Mouse (Mus musculus): Measurements from ENCODE around the gene Ikbke. TPM values are rescaled to one million over a fixed set of nuclear protein-coding genes. Genes with fewer than 3 reads are reported as not detected.

Ikbke gene
- polyA plus RNA-seq, 1 experiment, result 1.5 TPM

DNA sequence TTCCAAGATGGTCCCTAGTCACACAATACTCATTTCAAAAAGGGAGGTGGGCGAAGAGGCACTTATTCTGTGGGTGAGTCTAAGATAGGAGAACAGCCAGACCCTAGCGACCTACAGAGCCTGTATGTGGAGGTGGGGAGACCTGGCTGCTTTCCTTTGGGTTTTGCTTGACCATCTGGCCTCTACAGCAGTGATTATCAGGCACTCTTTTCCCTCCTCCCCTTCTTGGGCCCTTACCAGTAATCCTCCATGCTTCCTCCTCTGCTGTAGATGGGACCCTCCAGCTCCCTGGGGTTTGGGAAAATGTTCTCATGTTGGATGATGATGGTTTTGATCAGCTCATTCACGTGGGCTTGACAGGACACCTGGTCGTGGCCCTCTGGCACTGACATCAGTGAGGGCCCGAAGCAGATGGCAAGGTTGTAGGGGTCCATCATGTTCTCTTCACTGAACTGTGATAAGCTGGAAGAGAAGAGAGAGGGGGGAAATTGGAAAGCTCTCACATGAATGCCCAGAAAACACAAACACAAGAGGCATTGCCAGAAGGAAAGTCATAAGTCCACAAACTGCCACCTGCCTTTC is 30.9 kb upstream of the Ikbke start:
- 12% methylated on average over 5 of the region's 5 CpGs for WGBS
- no peaks in the 10 kb centered on the region for H3K27me3 ChIP-seq (ENCODE audit: control insufficient read depth, insufficient read depth, low read length)
- DNase-seq, result peak; percentile 95 to 99
- H3K27ac ChIP-seq (ENCODE audit: insufficient read depth, low read length), result peak overlapping the region; percentile 92
- no peak overlapping the region for H3K4me3 ChIP-seq (replicated peaks; ENCODE audit: insufficient read depth, low read depth, low read length)
- TF ChIP-seq POLR2A (IDR thresholded peaks at IDR 0.05; ENCODE audit: borderline replicate concordance, insufficient read depth, low read length) (no peak), CTCF (IDR thresholded peaks at IDR 0.05; ENCODE audit: borderline replicate concordance, insufficient read depth, low read depth, low read length) (no peak)
- H3K4me1 ChIP-seq (ENCODE audit: control insufficient read depth, insufficient read depth, low read length), result peaks cover 21% of the 10 kb centered on the region; the same call in 1 of the 2 replicates

DNA sequence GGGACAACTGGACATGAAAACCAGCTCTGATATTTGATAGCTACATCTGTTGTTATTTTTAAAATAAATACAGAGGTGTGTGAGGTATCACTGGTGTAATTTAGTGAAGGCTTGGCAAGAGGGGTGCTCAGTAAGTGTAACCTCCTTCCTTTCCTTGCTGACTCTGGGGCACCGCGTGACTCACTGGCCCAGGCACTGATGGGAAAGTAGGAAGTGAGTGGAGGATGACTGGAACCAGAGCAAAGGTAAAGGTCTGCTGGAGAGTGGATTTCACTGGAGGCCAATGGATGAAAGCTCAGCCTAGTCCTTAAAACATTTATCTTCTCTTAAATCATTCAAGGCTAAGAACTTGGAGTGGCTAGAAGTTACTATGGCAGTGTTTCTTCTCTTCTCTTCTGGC is 21.3 kb upstream of the Ikbke start:
- 90% methylated on average over 2 of the region's 2 CpGs for WGBS
- DNase-seq, result peak in 1 of 2 experiments; percentile 9
- H3K27me3 ChIP-seq (ENCODE audit: control insufficient read depth, insufficient read depth, low read length), result no peaks in the 10 kb centered on the region
- no peak for TF ChIP-seq CTCF (IDR thresholded peaks at IDR 0.05; ENCODE audit: borderline replicate concordance, insufficient read depth, low read depth, low read length)
- TF ChIP-seq POLR2A (IDR thresholded peaks at IDR 0.05; ENCODE audit: borderline replicate concordance, insufficient read depth, low read length), result no peak
- H3K4me3 ChIP-seq (replicated peaks; ENCODE audit: insufficient read depth, low read depth, low read length), result no peak overlapping the region
- H3K27ac ChIP-seq (ENCODE audit: insufficient read depth, low read length), result no peak overlapping the region
- peaks cover 29% of the 10 kb centered on the region for H3K4me1 ChIP-seq (ENCODE audit: control insufficient read depth, insufficient read depth, low read length)

- H3K27me3 ChIP-seq (ENCODE audit: control insufficient read depth, insufficient read depth, low read length), result no peaks in the 10 kb centered on the region
- no peak overlapping the region for H3K4me3 ChIP-seq (replicated peaks; ENCODE audit: insufficient read depth, low read depth, low read length)
- DNase-seq, result peak; percentile 54 to 63
- WGBS, result 12% methylated on average over 6 of the region's 6 CpGs
- TF ChIP-seq CTCF (IDR thresholded peaks at IDR 0.05; ENCODE audit: borderline replicate concordance, insufficient read depth, low read depth, low read length), result no peak
- no peak for TF ChIP-seq POLR2A (IDR thresholded peaks at IDR 0.05; ENCODE audit: borderline replicate concordance, insufficient read depth, low read length)
- H3K27ac ChIP-seq (ENCODE audit: insufficient read depth, low read length), result peak overlapping the region; percentile 74
- peaks cover 36% of the 10 kb centered on the region for H3K4me1 ChIP-seq (ENCODE audit: control insufficient read depth, insufficient read depth, low read length)
Measured at GRCm38 (mm10) chr1:131299788-131300187, 20.4 kb upstream of the Ikbke start.

- TF ChIP-seq CTCF (IDR thresholded peaks at IDR 0.05; ENCODE audit: borderline replicate concordance, insufficient read depth, low read depth, low read length) (no peak), POLR2A (IDR thresholded peaks at IDR 0.05; ENCODE audit: borderline replicate concordance, insufficient read depth, low read length) (no peak)
- peak overlapping the region; percentile 74; the same call in 1 of the 2 replicates for H3K27ac ChIP-seq (ENCODE audit: insufficient read depth, low read length)
- H3K4me3 ChIP-seq (replicated peaks; ENCODE audit: insufficient read depth, low read depth, low read length), result no peak overlapping the region
- H3K4me1 ChIP-seq (ENCODE audit: control insufficient read depth, insufficient read depth, low read length), result peaks cover 38% of the 10 kb centered on the region
- H3K27me3 ChIP-seq (ENCODE audit: control insufficient read depth, insufficient read depth, low read length), result no peaks in the 10 kb centered on the region
- WGBS, result 20% methylated on average over 3 of the region's 3 CpGs
- peak in 1 of 2 experiments; percentile 30 for DNase-seq
Measured at GRCm38 (mm10) chr1:131299240-131299639, 19.8 kb upstream of the Ikbke start.

- Histone ChIP-seq H3K4me3 (replicated peaks; ENCODE audit: insufficient read depth, low read depth, low read length) (no peak overlapping the region), H3K4me1 (ENCODE audit: control insufficient read depth, insufficient read depth, low read length) (peaks cover 49% of the 10 kb centered on the region), H3K27ac (ENCODE audit: insufficient read depth, low read length) (no peak overlapping the region; the same call in 1 of the 2 replicates), H3K27me3 (ENCODE audit: control insufficient read depth, insufficient read depth, low read length) (no peaks in the 10 kb centered on the region)
- no peak for DNase-seq
- TF ChIP-seq POLR2A (IDR thresholded peaks at IDR 0.05; ENCODE audit: borderline replicate concordance, insufficient read depth, low read length) (no peak), CTCF (IDR thresholded peaks at IDR 0.05; ENCODE audit: borderline replicate concordance, insufficient read depth, low read depth, low read length) (no peak)
- 65% methylated on average over 9 of the region's 9 CpGs for WGBS
Measured at GRCm38 (mm10) chr1:131298171-131298570, 18.8 kb upstream of the Ikbke start.

- Histone ChIP-seq H3K4me1 (ENCODE audit: control insufficient read depth, insufficient read depth, low read length) (peaks cover 51% of the 10 kb centered on the region), H3K4me3 (replicated peaks; ENCODE audit: insufficient read depth, low read depth, low read length) (no peak overlapping the region), H3K27ac (ENCODE audit: insufficient read depth, low read length) (no peak overlapping the region), H3K27me3 (ENCODE audit: control insufficient read depth, insufficient read depth, low read length) (no peaks in the 10 kb centered on the region)
- no peak for TF ChIP-seq POLR2A (IDR thresholded peaks at IDR 0.05; ENCODE audit: borderline replicate concordance, insufficient read depth, low read length)
- TF ChIP-seq CTCF (IDR thresholded peaks at IDR 0.05; ENCODE audit: borderline replicate concordance, insufficient read depth, low read depth, low read length), result no peak
- no peak for DNase-seq
- WGBS, result 47% methylated on average over 7 of the region's 7 CpGs
Measured at GRCm38 (mm10) chr1:131296726-131297125, 17.3 kb upstream of the Ikbke start.

DNA sequence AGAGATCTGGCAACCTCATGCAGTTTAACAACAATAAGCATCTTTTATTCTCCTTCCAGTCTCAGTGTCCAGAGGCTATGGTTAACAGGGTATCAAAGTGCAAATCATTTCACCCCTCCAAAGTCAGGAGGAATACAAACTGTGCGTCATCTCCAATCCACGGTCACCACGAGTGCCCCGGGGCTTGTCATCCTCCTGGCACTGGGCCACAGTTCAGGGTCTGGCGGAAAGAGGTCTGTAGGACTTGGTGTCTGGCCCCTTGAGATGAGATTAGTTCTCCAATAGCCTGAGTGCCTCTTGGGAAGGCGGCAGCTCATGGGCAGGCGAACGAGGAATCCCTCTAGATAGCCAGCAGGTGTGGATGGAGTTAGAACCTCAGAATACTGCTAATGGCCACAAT is 15.8 kb upstream of the Ikbke start:
- WGBS, result 30% methylated on average over 8 of the region's 8 CpGs
- Histone ChIP-seq H3K4me3 (replicated peaks; ENCODE audit: insufficient read depth, low read depth, low read length) (no peak overlapping the region), H3K4me1 (ENCODE audit: control insufficient read depth, insufficient read depth, low read length) (peaks cover 46% of the 10 kb centered on the region), H3K27me3 (ENCODE audit: control insufficient read depth, insufficient read depth, low read length) (no peaks in the 10 kb centered on the region), H3K27ac (ENCODE audit: insufficient read depth, low read length) (0 out of 2 replicates have a peak overlapping the region, but pooled peaks have one; percentile 9)
- peak in 1 of 2 experiments; percentile 52 for DNase-seq
- no peak for TF ChIP-seq CTCF (IDR thresholded peaks at IDR 0.05; ENCODE audit: borderline replicate concordance, insufficient read depth, low read depth, low read length)

DNA sequence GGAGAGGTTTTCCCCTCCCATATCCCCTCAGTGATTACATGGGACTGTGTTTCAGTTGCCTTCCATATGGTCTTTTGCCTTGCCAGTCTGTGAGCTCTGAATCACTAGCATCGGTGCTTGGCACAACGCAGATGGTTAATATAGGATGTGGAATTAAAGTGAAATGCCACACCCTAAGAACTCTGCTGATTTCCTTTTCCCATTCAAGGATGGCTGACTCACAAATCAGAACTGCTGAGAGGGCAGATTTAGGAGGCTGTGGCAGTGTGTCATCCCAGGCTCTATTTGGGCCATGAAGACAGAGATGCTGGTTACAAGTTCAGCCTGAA is 14.5 kb upstream of the Ikbke start:
- Histone ChIP-seq H3K4me1 (ENCODE audit: control insufficient read depth, insufficient read depth, low read length) (peaks cover 42% of the 10 kb centered on the region), H3K27ac (ENCODE audit: insufficient read depth, low read length) (peak overlapping the region; percentile 45), H3K27me3 (ENCODE audit: control insufficient read depth, insufficient read depth, low read length) (no peaks in the 10 kb centered on the region), H3K4me3 (replicated peaks; ENCODE audit: insufficient read depth, low read depth, low read length) (no peak overlapping the region)
- WGBS, result 18% methylated on average over 2 of the region's 2 CpGs
- DNase-seq, result peak; percentile 52 to 80
- TF ChIP-seq CTCF (IDR thresholded peaks at IDR 0.05; ENCODE audit: borderline replicate concordance, insufficient read depth, low read depth, low read length) (no peak), POLR2A (IDR thresholded peaks at IDR 0.05; ENCODE audit: borderline replicate concordance, insufficient read depth, low read length) (no peak)
